Mouse (Mus musculus): Measurements from ENCODE around the gene Comp. TPM values are rescaled to one million over a fixed set of nuclear protein-coding genes. Genes with fewer than 3 reads are reported as not detected.

Comp gene
- total RNA-seq, 2 experiments from 2014 or later: 0.15 to 2.3 TPM

DNA sequence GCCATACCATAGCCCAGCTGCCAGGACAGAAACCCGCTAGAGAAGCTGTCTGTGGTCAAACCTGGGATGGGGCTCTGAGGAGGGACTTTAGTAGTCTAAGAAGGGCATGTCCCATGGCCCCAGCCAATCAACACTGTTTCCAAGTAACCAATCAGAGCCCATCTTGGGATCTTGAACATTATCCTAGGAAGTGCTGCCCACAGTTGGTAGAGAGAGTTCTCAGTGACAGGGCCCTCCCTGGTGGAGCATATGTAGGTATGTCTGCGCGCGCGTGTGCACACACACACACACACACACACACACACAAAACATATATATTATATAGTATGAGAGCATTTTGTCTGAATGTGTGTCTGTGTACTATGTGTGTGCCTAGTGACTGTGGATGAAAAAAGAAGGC is 19.7 kb downstream of the Comp start:
- no peak for ATAC-seq (replicated peaks; ENCODE audit: low FRiP score, low TSS enrichment, poor library complexity, severe bottlenecking)

GRCm38 (mm10) chr8:70394269-70394998 is 21.1 kb downstream of the Comp start:
- ATAC-seq (replicated peaks; ENCODE audit: low FRiP score, low TSS enrichment, poor library complexity, severe bottlenecking): no peak

GRCm38 (mm10) chr8:70395649-70396048 is 22.3 kb downstream of the Comp start:
- no peak for ATAC-seq (replicated peaks; ENCODE audit: low FRiP score, low TSS enrichment, poor library complexity, severe bottlenecking)

GRCm38 (mm10) chr8:70396184-70396583 is 22.8 kb downstream of the Comp start:
- no peak for ATAC-seq (replicated peaks; ENCODE audit: low FRiP score, low TSS enrichment, poor library complexity, severe bottlenecking)

- ATAC-seq (replicated peaks; ENCODE audit: low FRiP score, low TSS enrichment, poor library complexity, severe bottlenecking): no peak
These were observed 24.5 kb downstream of the Comp start for GRCm38 (mm10) chr8:70397611-70398563.

- ATAC-seq (replicated peaks; ENCODE audit: low FRiP score, low TSS enrichment, poor library complexity, severe bottlenecking): peak; percentile 46; the same call in 1 of the 2 replicates
These were observed 30.9 kb downstream of the Comp start for GRCm38 (mm10) chr8:70404212-70404611.

GRCm38 (mm10) chr8:70405189-70405588 is 31.8 kb downstream of the Comp start:
- ATAC-seq (replicated peaks; ENCODE audit: low FRiP score, low TSS enrichment, poor library complexity, severe bottlenecking): no peak

GRCm38 (mm10) chr8:70406427-70407069 is 33.2 kb downstream of the Comp start:
- no peak for ATAC-seq (replicated peaks; ENCODE audit: low FRiP score, low TSS enrichment, poor library complexity, severe bottlenecking)

DNA sequence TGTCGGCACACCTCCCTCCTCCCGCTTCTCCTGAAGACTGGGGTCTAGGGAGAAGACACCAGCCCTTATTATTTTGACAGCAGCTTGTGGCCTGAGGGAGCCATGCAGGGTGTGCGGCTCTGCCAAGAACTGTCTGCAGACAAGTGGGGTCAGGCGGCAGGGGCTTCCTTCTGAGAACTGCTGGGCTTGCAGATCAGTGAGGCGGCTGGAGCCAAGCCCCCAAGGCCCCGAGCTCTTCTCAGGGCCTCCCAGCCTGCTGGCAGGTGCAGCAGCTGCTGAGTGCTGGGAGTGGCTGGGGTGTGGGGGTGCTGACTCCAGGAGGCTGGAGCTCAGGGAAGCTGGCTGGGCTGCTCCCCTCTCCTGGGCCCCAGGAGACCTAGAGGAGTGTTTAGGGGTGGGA is 34.9 kb downstream of the Comp start:
- no peak for ATAC-seq (replicated peaks; ENCODE audit: low FRiP score, low TSS enrichment, poor library complexity, severe bottlenecking)

DNA sequence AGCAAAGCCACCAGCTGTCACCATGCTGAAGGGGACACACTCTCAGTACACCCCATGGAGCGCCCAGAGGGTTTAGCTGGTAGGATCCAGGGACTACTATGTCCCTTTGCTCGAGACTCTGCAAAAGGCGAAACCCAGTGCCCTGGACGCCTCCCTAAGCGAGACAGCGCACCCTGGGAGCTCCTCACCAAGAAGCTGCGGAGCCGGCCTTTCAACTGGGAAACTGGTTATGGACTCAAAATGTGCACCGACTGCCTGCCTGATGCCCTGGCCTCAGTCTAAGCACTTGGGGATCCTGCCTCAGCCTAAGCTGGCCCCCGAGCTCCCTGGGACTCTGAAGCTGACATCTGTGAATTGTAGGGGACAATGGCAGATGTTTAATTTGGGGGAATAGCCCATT is 35.7 kb downstream of the Comp start:
- no peak for ATAC-seq (replicated peaks; ENCODE audit: low FRiP score, low TSS enrichment, poor library complexity, severe bottlenecking)

DNA sequence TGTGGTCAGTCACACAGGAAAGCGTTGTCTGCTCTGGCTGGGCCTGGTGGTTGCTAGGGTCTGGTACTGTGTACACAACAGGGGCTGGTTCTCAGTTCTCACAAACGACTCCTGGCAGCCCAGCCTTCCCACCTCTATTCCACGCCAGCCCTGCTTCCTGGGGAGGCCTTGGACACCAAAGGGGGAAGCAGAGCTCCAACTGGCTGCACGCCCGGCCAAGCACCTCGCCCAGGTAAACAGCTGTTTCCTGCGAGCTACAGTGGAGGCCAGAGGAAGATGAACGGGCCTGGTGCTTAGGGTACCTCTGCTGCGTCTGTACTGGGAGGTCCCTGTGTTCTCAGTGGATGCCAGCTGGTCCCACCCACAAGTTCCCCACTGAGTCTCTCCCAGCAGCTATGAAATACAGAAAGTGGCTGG is 36.1 kb downstream of the Comp start:
- no peak for ATAC-seq (replicated peaks; ENCODE audit: low FRiP score, low TSS enrichment, poor library complexity, severe bottlenecking)

- ATAC-seq (replicated peaks; ENCODE audit: low FRiP score, low TSS enrichment, poor library complexity, severe bottlenecking): no peak
These were observed 36.9 kb downstream of the Comp start for GRCm38 (mm10) chr8:70410281-70410680.

DNA sequence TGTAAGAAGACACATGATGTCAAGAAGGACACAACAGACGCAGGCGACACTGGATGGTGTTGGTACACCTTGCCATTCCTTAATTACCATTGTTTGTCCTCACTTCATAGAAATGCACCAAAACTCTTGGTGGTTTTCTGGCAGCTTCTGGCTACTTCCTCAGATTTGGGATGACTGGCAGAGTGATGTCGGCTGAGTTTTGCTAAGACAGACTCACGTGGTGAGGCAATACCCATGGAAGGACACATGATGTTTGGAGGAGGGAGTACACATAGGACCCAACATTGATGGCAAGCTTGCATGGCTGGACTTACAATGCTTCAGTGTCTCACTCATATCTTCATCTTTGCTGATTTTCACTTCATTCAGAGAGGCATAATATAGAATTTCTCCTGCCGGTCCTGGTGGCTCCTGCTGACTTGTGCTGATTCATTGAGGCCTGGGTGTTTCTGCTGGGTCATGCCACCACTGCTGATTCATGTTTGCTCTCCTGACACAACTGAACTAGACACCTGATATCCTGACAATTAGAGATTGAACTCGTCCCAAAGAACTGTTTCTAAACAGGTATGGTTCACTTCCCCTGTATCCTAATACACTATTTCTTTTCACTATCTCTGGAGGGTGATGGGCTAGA is 41.1 kb downstream of the Comp start:
- ATAC-seq (replicated peaks; ENCODE audit: low FRiP score, low TSS enrichment, poor library complexity, severe bottlenecking): no peak

- ATAC-seq (replicated peaks; ENCODE audit: low FRiP score, low TSS enrichment, poor library complexity, severe bottlenecking): no peak
These were observed 42.4 kb downstream of the Comp start for GRCm38 (mm10) chr8:70415540-70416451.

GRCm38 (mm10) chr8:70416941-70417340 is 43.6 kb downstream of the Comp start:
- no peak for ATAC-seq (replicated peaks; ENCODE audit: low FRiP score, low TSS enrichment, poor library complexity, severe bottlenecking)

DNA sequence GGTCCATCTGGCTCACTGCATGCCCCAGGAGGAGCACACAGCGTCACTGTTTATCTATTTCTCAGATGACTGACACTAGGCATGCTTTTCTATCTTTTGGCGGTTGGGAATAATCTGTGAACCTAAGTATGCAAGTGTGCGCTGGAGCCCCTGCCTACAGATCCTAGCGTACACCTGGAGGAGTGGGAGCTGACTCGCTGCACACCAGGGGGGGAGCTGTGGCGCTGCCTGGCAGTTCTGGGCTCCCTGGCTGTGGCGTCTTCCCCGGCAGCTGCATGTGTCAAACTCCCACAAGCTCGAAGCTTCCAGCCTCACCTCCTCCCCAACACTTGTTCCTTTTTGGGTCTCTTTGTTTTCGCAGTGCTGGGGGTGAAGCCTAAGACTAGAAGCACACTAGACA is 44.6 kb downstream of the Comp start:
- no peak for ATAC-seq (replicated peaks; ENCODE audit: low FRiP score, low TSS enrichment, poor library complexity, severe bottlenecking)

DNA sequence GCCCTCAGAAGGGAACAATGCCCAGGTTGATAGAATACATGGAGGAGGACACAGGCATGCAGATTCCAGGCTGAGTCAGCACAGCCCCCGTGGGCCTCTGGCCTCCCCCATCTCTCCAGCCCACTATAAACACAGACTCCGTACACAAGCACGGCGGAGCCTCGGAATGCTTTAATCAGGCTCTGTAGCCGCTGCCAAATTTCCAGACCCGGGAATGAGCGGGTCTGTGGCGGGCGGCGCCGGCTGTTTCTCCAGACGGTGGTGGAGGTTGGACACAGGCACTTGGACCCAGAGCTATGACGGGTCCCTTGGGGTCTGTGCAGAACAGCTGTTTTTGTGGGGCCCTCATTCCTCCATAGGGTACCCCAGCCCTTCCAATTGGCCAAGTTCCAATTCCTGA is 45.6 kb downstream of the Comp start:
- ATAC-seq (replicated peaks; ENCODE audit: low FRiP score, low TSS enrichment, poor library complexity, severe bottlenecking): no peak

GRCm38 (mm10) chr8:70419879-70420643 is 46.7 kb downstream of the Comp start:
- 0 out of 2 replicates have a peak, but pooled peaks have one; percentile 32 for ATAC-seq (replicated peaks; ENCODE audit: low FRiP score, low TSS enrichment, poor library complexity, severe bottlenecking)

Data from megakaryocyte-erythroid progenitor cell, adult 5-6 weeks (primary cell).